Mouse (Mus musculus) embryonic facial prominence, embryonic 11.5 days (tissue): ENCODE measurements at regions not wholly inside any gene's neighbourhood (a gene's known extent, or its start where the extent isn't known, plus 50 kb on each side); places are given as distances from the start of the nearest gene placed in this dataset.

ENCODE experiments used
- ATAC-seq: fragments of 200-750 bp; cut with Nextera tagmentation; replicated peaks from 2 replicates; pipeline ENCODE4 v1.8.0; 2017; ENCODE audit warnings: low read depth; ENCODE audit not compliant: insufficient number of reproducible peaks, low FRiP score, low TSS enrichment
- DNase-seq: peaks from one replicate; pipeline ENCODE4 v3.0.0-alpha.2; 2015; ENCODE audit warnings: low spot score
- H3K27ac ChIP-seq: fragments of 300-500 bp; sonication (generic); replicated peaks from 2 replicates; pipeline ENCODE4 v1.5.1; 2014; ENCODE audit warnings: mild to moderate bottlenecking, low read depth, low read length, control low read depth
- H3K27me3 ChIP-seq: fragments of 300-500 bp; sonication (generic); 2 replicates; pipeline ENCODE4 v1.6.1; 2014; ENCODE audit warnings: mild to moderate bottlenecking, low read length, moderate library complexity, mixed read lengths; ENCODE audit not compliant: control insufficient read depth, insufficient read depth
- H3K36me3 ChIP-seq: fragments of 300-500 bp; sonication (generic); replicated peaks from 2 replicates; pipeline ENCODE4 v1.6.1; 2014; ENCODE audit warnings: low read depth, mild to moderate bottlenecking, low read length, moderate library complexity, mixed read lengths; ENCODE audit not compliant: control insufficient read depth, insufficient read depth
- H3K4me1 ChIP-seq: fragments of 300-500 bp; sonication (generic); 2 replicates; pipeline ENCODE4 v1.6.1; 2014; ENCODE audit warnings: low read length, mixed read lengths; ENCODE audit not compliant: control insufficient read depth, insufficient read depth
- H3K4me2 ChIP-seq: fragments of 300-500 bp; sonication (generic); 2 replicates; pipeline ENCODE4 v1.6.1; 2014; ENCODE audit warnings: low read depth, mild to moderate bottlenecking, control low read depth, low read length, moderate library complexity
- H3K4me3 ChIP-seq: fragments of 300-500 bp; sonication (generic); 2 replicates; pipeline ENCODE4 v1.5.1; 2014; ENCODE audit warnings: low read depth, low read length, control low read depth
- H3K9ac ChIP-seq: fragments of 300-500 bp; sonication (generic); replicated peaks from 2 replicates; pipeline ENCODE4 v1.6.1; 2014; ENCODE audit warnings: mild to moderate bottlenecking, control low read depth, low read length
- H3K9me3 ChIP-seq: fragments of 300-500 bp; sonication (generic); replicated peaks from 2 replicates; pipeline ENCODE4 v1.6.1; 2016; ENCODE audit warnings: mild to moderate bottlenecking, low read length, inconsistent platforms, mixed read lengths; ENCODE audit not compliant: control insufficient read depth
- WGBS: fragments of 180-500 bp; shearing (Covaris S2); extraction: QIAGEN DNeasy Blood & Tissue Kit; methylation state at CpG from one replicate; pipeline ENCODE4 v1.1.7; 2014; 5-methylcytosine and 5-hydroxymethylcytosine counted together

DNA sequence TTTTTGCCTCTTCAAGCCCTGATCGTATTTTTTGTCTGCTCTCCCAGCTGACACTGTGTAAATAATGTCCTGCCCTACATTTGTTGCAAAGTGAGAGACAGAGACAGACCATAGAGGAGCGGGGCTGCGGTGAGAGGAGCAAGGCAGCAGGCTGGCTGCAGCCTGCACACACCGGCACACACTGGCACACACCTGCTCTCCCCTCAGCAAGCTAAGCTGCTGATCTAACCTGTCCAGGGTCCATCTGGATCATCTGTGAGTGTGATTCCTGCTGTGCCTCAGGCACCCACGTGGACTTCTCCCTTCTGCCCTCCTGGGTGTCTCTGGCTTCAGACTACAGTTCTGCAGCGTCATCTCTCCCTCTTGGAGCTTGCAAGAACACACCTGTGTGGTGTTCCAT, 50.4 kb upstream of the Epcam start:
- WGBS = 61% methylated on average over 6 of the region's 6 CpGs
- ATAC-seq = no peak
- H3K27me3 ChIP-seq = no peaks in the 10 kb centered on the region

More for the DNA sequence above, 50.4 kb upstream of the Epcam start:
- Histone ChIP-seq H3K4me2 (no peak overlapping the region), H3K27ac (no peak overlapping the region), H3K36me3 (no peaks in the 10 kb centered on the region), H3K4me1 (no peaks in the 10 kb centered on the region), H3K9ac (no peak overlapping the region), H3K9me3 (no peaks in the 10 kb centered on the region; the same call in 1 of the 2 replicates), H3K4me3 (no peak overlapping the region)
- no peak for DNase-seq
